Mouse (Mus musculus) hindbrain, embryonic 15.5 days (tissue): ENCODE results near the gene Dennd2a. TPM values are rescaled to one million over a fixed set of nuclear protein-coding genes. Genes with fewer than 3 reads are reported as not detected.

ENCODE experiments used
- ATAC-seq: fragments of 200-750 bp; cut with Nextera tagmentation; 2 replicates; pipeline ENCODE4 v1.8.0; 2017; ENCODE audit warnings: low read depth, moderate number of reproducible peaks, moderate TSS enrichment; ENCODE audit not compliant: low FRiP score
- H3K27ac ChIP-seq: fragments of 300-500 bp; sonication (generic); replicated peaks from 2 replicates; pipeline ENCODE4 v1.5.1; 2015; ENCODE audit warnings: mild to moderate bottlenecking, inconsistent platforms
- H3K27me3 ChIP-seq: fragments of 300-500 bp; sonication (generic); 2 replicates; pipeline ENCODE4 v1.6.1; 2015; ENCODE audit warnings: control low read depth, inconsistent platforms
- H3K36me3 ChIP-seq: fragments of 300-500 bp; sonication (generic); 2 replicates; pipeline ENCODE4 v1.6.1; 2015; ENCODE audit warnings: control low read depth, inconsistent platforms
- H3K4me1 ChIP-seq: fragments of 300-500 bp; sonication (generic); replicated peaks from 2 replicates; pipeline ENCODE4 v1.6.1; 2015; ENCODE audit warnings: control low read depth, inconsistent platforms
- H3K4me2 ChIP-seq: fragments of 300-500 bp; sonication (generic); 2 replicates; pipeline ENCODE4 v1.6.1; 2015; ENCODE audit warnings: moderate library complexity, mild to moderate bottlenecking, inconsistent platforms
- H3K4me3 ChIP-seq: fragments of 300-500 bp; sonication (generic); 2 replicates; pipeline ENCODE4 v1.5.1; 2015; ENCODE audit warnings: mild to moderate bottlenecking, inconsistent platforms
- H3K9ac ChIP-seq: fragments of 300-500 bp; sonication (generic); 2 replicates; pipeline ENCODE4 v1.6.1; 2015; ENCODE audit warnings: inconsistent platforms
- H3K9me3 ChIP-seq: fragments of 300-500 bp; sonication (generic); 2 replicates; pipeline ENCODE4 v1.6.1; 2016; ENCODE audit warnings: control low read depth, inconsistent platforms
- WGBS: fragments of 180-500 bp; shearing (Covaris S2); methylation state at CpG from one replicate; pipeline ENCODE4 v1.1.7; 2015; 5-methylcytosine and 5-hydroxymethylcytosine counted together
- polyA plus RNA-seq: library from polyadenylated mRNA; unstranded; fragments of >200 nt; fragmentation: Nextera tagmentation; extraction: Ambion mirVana; gene quantifications from 2 replicates; pipeline ENCODE4 v1.2.1, GENCODE M21; 2015

The Dennd2a gene
- polyA plus RNA-seq, 1 experiment from 2014 or later, result 18.7 TPM

GRCm38 (mm10) chr6:39528671-39529535 lies 28.8 kb downstream of the Dennd2a start:
- Histone ChIP-seq H3K36me3 (no peaks in the 10 kb centered on the region), H3K4me2 (peak overlapping the region; percentile 38), H3K9me3 (no peaks in the 10 kb centered on the region), H3K27me3 (no peaks in the 10 kb centered on the region), H3K27ac (peak overlapping the region; percentile 86), H3K9ac (0 out of 2 replicates have a peak overlapping the region, but pooled peaks have one; percentile 1), H3K4me1 (peaks cover 27% of the 10 kb centered on the region), H3K4me3 (no peak overlapping the region)
- ATAC-seq, result peak; percentile 89
- 18% methylated on average over 12 of the region's 12 CpGs for WGBS

GRCm38 (mm10) chr6:39527811-39528210 lies 29.9 kb downstream of the Dennd2a start:
- no peak overlapping the region for H3K9ac ChIP-seq
- H3K4me1 ChIP-seq, result peaks cover 27% of the 10 kb centered on the region
- WGBS, result 29% methylated on average over 4 of the region's 4 CpGs
- no peak overlapping the region for H3K4me3 ChIP-seq
- H3K36me3 ChIP-seq, result 0 out of 2 replicates have a peak, but pooled peaks cover 4% of the 10 kb centered on the region
- peak overlapping the region; percentile 86 for H3K27ac ChIP-seq
- ATAC-seq, result peak; percentile 31; the same call in 1 of the 2 replicates
- no peaks in the 10 kb centered on the region for H3K9me3 ChIP-seq
- H3K27me3 ChIP-seq, result no peaks in the 10 kb centered on the region
- H3K4me2 ChIP-seq, result peak overlapping the region; percentile 24; the same call in 1 of the 2 replicates

- Histone ChIP-seq H3K9ac (no peak overlapping the region), H3K4me1 (peaks cover 27% of the 10 kb centered on the region), H3K27ac (peak overlapping the region; percentile 86), H3K27me3 (no peaks in the 10 kb centered on the region), H3K4me3 (no peak overlapping the region), H3K9me3 (no peaks in the 10 kb centered on the region), H3K36me3 (peaks cover 5% of the 10 kb centered on the region; the same call in 1 of the 2 replicates), H3K4me2 (no peak overlapping the region)
- WGBS, result 80% methylated on average over 7 of the region's 7 CpGs
- no peak for ATAC-seq
Observed at GRCm38 (mm10) chr6:39527337-39527784, 30.3 kb downstream of the Dennd2a start.

DNA sequence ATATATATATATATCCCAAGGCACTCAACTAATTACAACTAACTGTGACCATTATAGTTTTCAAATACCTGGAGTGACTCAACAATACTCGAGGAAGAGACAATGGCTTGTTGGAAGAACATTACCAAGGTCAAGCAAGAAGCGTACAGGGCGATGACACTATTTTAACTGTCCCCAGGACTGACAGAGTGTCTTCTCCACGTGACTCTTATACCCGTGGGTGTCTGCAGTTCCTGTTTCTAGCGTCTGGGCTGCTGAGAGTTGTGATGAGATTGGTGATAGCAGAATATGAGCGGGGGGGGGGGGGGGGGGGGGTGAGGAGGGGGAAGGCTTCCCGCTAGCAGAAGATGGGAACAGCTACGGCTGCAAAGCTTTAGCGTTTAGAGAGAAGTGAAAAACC lies 30.9 kb downstream of the Dennd2a start:
- Histone ChIP-seq H3K4me3 (no peak overlapping the region), H3K4me1 (peaks cover 27% of the 10 kb centered on the region), H3K9ac (no peak overlapping the region), H3K4me2 (no peak overlapping the region), H3K9me3 (no peaks in the 10 kb centered on the region), H3K27me3 (no peaks in the 10 kb centered on the region), H3K27ac (peak overlapping the region; percentile 86), H3K36me3 (peaks cover 9% of the 10 kb centered on the region)
- 65% methylated on average over 9 of the region's 10 CpGs for WGBS
- no peak for ATAC-seq

DNA sequence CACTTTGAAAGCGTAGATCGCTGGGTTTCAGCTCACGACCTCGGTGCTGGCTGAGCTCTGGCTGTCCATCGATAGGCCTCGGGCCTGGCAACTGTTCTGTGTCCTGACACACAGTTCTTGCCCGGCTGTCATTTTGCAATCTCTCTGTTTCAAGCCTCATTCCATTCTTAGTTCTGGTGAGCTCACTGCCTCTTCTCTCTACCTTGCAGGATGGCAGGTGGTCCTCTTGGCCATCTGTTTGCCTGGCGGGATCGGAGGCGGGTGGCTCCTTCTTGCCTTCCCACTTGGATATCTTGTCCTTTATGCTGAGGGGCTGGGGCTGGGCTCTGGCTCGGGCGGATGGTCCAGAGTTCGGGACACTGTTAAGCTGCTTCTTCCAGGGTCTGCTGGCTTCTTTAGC lies 34.5 kb downstream of the Dennd2a start:
- WGBS, result 94% methylated on average over 13 of the region's 13 CpGs
- Histone ChIP-seq H3K27me3 (no peaks in the 10 kb centered on the region), H3K36me3 (peaks cover 31% of the 10 kb centered on the region)

DNA sequence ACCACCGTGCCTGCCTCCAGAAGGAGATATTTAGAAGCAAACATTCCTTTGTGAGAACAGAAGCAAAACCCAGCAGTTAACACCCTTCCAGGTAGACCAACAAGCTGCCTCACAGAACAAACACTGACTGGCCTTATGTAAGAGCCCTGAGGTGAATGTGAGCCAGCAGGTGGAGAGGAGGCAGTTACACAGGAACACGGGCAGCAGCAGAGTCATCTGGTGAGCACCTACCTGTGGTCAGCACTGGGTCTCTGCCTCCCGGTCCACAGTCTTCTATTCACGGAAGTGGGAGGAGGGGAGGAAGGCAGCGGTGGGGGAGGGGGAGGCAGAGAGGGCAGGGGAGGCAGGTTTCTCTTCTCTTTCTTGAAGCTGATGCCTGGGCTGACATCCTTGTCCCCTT lies 35.2 kb downstream of the Dennd2a start:
- Histone ChIP-seq H3K27me3 (no peaks in the 10 kb centered on the region), H3K4me2 (no peak overlapping the region), H3K4me3 (no peak overlapping the region), H3K9ac (no peak overlapping the region), H3K27ac (no peak overlapping the region), H3K4me1 (peaks cover 6% of the 10 kb centered on the region), H3K9me3 (no peaks in the 10 kb centered on the region), H3K36me3 (peaks cover 31% of the 10 kb centered on the region)
- WGBS, result 91% methylated on average over 5 of the region's 5 CpGs
- ATAC-seq, result no peak

More for the DNA sequence above, 34.5 kb downstream of the Dennd2a start:
- Histone ChIP-seq H3K9me3 (no peaks in the 10 kb centered on the region), H3K4me2 (no peak overlapping the region), H3K9ac (no peak overlapping the region), H3K4me1 (peaks cover 14% of the 10 kb centered on the region), H3K27ac (no peak overlapping the region), H3K4me3 (no peak overlapping the region)
- no peak for ATAC-seq

GRCm38 (mm10) chr6:39515739-39516131 lies 41.9 kb downstream of the Dennd2a start:
- H3K9ac ChIP-seq, result no peak overlapping the region
- ATAC-seq, result peak; percentile 70
- WGBS, result 19% methylated on average over 6 of the region's 6 CpGs

GRCm38 (mm10) chr6:39515040-39515738 lies 42.5 kb downstream of the Dennd2a start:
- WGBS, result 47% methylated on average over 11 of the region's 11 CpGs
- ATAC-seq, result peak; percentile 73; the same call in 1 of the 2 replicates
- Histone ChIP-seq H3K4me3 (no peak overlapping the region), H3K4me1 (peaks cover 20% of the 10 kb centered on the region), H3K36me3 (peaks cover 13% of the 10 kb centered on the region), H3K27me3 (no peaks in the 10 kb centered on the region), H3K4me2 (peak overlapping the region; percentile 20; the same call in 1 of the 2 replicates), H3K27ac (peak overlapping the region; percentile 82), H3K9ac (no peak overlapping the region), H3K9me3 (no peaks in the 10 kb centered on the region)

More at GRCm38 (mm10) chr6:39515739-39516131, 41.9 kb downstream of the Dennd2a start:
- Histone ChIP-seq H3K27ac (peak overlapping the region; percentile 82), H3K27me3 (no peaks in the 10 kb centered on the region), H3K36me3 (peaks cover 18% of the 10 kb centered on the region), H3K9me3 (no peaks in the 10 kb centered on the region), H3K4me2 (peak overlapping the region; percentile 20; the same call in 1 of the 2 replicates), H3K4me1 (peaks cover 20% of the 10 kb centered on the region), H3K4me3 (no peak overlapping the region)

DNA sequence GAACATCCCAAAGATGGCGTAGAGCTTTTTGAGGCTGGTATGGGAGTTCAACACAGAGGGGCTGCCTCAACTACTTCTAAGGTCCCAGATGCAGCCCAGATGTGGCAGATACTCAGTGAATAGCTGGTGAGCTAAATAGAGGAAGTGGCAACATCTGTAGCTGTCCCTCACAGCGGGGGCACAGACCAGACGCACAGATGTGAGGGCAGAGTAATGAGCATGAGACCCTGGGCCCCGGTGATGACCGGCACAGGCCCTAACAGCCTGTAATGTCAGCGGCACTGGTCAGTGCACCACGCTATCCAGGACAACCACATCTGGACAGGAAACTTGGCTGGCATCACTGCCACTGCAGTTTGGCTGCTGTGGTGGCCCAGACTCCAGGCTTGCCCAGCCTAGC lies 54.2 kb downstream of the Dennd2a start:
- Histone ChIP-seq H3K4me2 (no peak overlapping the region), H3K4me3 (no peak overlapping the region), H3K9ac (no peak overlapping the region), H3K9me3 (no peaks in the 10 kb centered on the region), H3K27me3 (no peaks in the 10 kb centered on the region), H3K27ac (no peak overlapping the region), H3K4me1 (no peaks in the 10 kb centered on the region), H3K36me3 (peaks cover 17% of the 10 kb centered on the region; the same call in 1 of the 2 replicates)
- WGBS, result 86% methylated on average over 7 of the region's 7 CpGs
- no peak for ATAC-seq

- no peak overlapping the region for H3K27ac ChIP-seq
- no peak overlapping the region for H3K4me2 ChIP-seq
- no peaks in the 10 kb centered on the region for H3K9me3 ChIP-seq
- peaks cover 9% of the 10 kb centered on the region for H3K4me1 ChIP-seq
- peaks cover 19% of the 10 kb centered on the region for H3K36me3 ChIP-seq
- WGBS, result 85% methylated on average over 4 of the region's 4 CpGs
- H3K27me3 ChIP-seq, result no peaks in the 10 kb centered on the region
- no peak for ATAC-seq
- H3K4me3 ChIP-seq, result no peak overlapping the region
- H3K9ac ChIP-seq, result no peak overlapping the region
Observed at GRCm38 (mm10) chr6:39497165-39497564, 60.5 kb downstream of the Dennd2a start.

DNA sequence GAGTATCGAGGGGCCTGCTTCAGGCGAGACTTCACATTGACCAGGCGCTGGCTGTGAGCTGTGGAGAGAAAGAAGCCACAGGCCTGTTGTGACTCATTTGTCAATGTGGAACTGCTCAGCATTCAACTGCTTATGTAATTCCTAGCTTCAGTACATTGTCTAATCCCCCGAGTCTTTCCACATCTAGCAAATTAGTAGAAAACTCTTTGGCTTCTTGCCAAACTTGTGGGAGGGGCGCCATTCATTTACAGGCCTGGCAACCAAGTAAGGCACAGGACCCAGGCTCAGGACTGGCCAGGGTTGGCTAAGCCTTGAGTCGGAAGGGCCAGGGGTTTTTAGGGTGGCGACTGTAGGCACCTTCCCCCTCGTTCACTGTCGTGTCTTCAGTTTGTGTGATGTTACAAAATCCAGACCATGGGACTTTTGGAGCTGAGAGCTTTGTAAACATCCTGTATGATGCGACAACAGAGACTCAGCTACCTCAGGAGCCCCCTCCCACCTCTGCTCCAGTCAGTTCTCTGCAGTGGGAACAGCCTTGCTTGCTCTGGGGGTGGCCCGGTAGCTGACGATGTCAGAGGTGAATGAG lies 64.4 kb downstream of the Dennd2a start:
- H3K9ac ChIP-seq, result no peak overlapping the region
- H3K4me3 ChIP-seq, result no peak overlapping the region
- peak overlapping the region; percentile 65; the same call in 1 of the 2 replicates for H3K27ac ChIP-seq
- no peaks in the 10 kb centered on the region for H3K9me3 ChIP-seq
- peak; percentile 83 for ATAC-seq
- H3K36me3 ChIP-seq, result peaks cover 20% of the 10 kb centered on the region
- H3K27me3 ChIP-seq, result no peaks in the 10 kb centered on the region
- H3K4me1 ChIP-seq, result peaks cover 15% of the 10 kb centered on the region
- WGBS, result 57% methylated on average over 12 of the region's 12 CpGs
- no peak overlapping the region for H3K4me2 ChIP-seq
